Mouse (Mus musculus): ENCODE measurements at regions not wholly inside any gene's neighbourhood (a gene's known extent, or its start where the extent isn't known, plus 50 kb on each side); places are given as distances from the start of the nearest gene placed in this dataset.

- no peak for TF ChIP-seq POLR2A (IDR thresholded peaks at IDR 0.05; ENCODE audit: extremely low read depth, insufficient read depth, low read length)
- TF ChIP-seq CTCF (IDR thresholded peaks at IDR 0.05; ENCODE audit: extremely low read depth, insufficient read depth, low read length) = no peak
- H3K4me3 ChIP-seq (ENCODE audit: insufficient read depth, low read length) = no peak overlapping the region
- no peaks in the 10 kb centered on the region for H3K4me1 ChIP-seq (ENCODE audit: control insufficient read depth, insufficient read depth, low read length)
- H3K27ac ChIP-seq (ENCODE audit: insufficient read depth, low read length) = no peak overlapping the region
Measured at GRCm38 (mm10) chr12:59456175-59456851, 236.8 kb upstream of the Fbxo33 start.

GRCm38 (mm10) chr12:59415051-59415450 lies 195.5 kb upstream of the Fbxo33 start:
- TF ChIP-seq POLR2A (IDR thresholded peaks at IDR 0.05; ENCODE audit: extremely low read depth, insufficient read depth, low read length) (no peak), CTCF (IDR thresholded peaks at IDR 0.05; ENCODE audit: extremely low read depth, insufficient read depth, low read length) (no peak)
- Histone ChIP-seq H3K4me1 (ENCODE audit: control insufficient read depth, insufficient read depth, low read length) (peaks cover 2% of the 10 kb centered on the region; the same call in 1 of the 2 replicates), H3K4me3 (ENCODE audit: insufficient read depth, low read length) (no peak overlapping the region), H3K27ac (ENCODE audit: insufficient read depth, low read length) (peak overlapping the region; percentile 73)

- no peak for TF ChIP-seq POLR2A (IDR thresholded peaks at IDR 0.05; ENCODE audit: extremely low read depth, insufficient read depth, low read length)
- TF ChIP-seq CTCF (IDR thresholded peaks at IDR 0.05; ENCODE audit: extremely low read depth, insufficient read depth, low read length) = no peak
- Histone ChIP-seq H3K4me1 (ENCODE audit: control insufficient read depth, insufficient read depth, low read length) (peaks cover 2% of the 10 kb centered on the region; the same call in 1 of the 2 replicates), H3K4me3 (ENCODE audit: insufficient read depth, low read length) (no peak overlapping the region), H3K27ac (ENCODE audit: insufficient read depth, low read length) (no peak overlapping the region)
Measured at GRCm38 (mm10) chr12:59411491-59411890, 192.0 kb upstream of the Fbxo33 start.

- Histone ChIP-seq H3K4me3 (ENCODE audit: insufficient read depth, low read length) (no peak overlapping the region), H3K27ac (ENCODE audit: insufficient read depth, low read length) (no peak overlapping the region), H3K4me1 (ENCODE audit: control insufficient read depth, insufficient read depth, low read length) (no peaks in the 10 kb centered on the region)
- TF ChIP-seq CTCF (IDR thresholded peaks at IDR 0.05; ENCODE audit: extremely low read depth, insufficient read depth, low read length) = no peak
- TF ChIP-seq POLR2A (IDR thresholded peaks at IDR 0.05; ENCODE audit: extremely low read depth, insufficient read depth, low read length) = no peak
Measured at GRCm38 (mm10) chr12:59391103-59391502, 171.6 kb upstream of the Fbxo33 start.

- no peak overlapping the region for H3K27ac ChIP-seq (ENCODE audit: insufficient read depth, low read length)
- H3K4me3 ChIP-seq (ENCODE audit: insufficient read depth, low read length) = no peak overlapping the region
- no peaks in the 10 kb centered on the region for H3K4me1 ChIP-seq (ENCODE audit: control insufficient read depth, insufficient read depth, low read length)
- no peak for TF ChIP-seq POLR2A (IDR thresholded peaks at IDR 0.05; ENCODE audit: extremely low read depth, insufficient read depth, low read length)
- TF ChIP-seq CTCF (IDR thresholded peaks at IDR 0.05; ENCODE audit: extremely low read depth, insufficient read depth, low read length) = peak; percentile 38; the same call in 1 of the 2 replicates
Measured at GRCm38 (mm10) chr12:59382812-59383211, 163.3 kb upstream of the Fbxo33 start.

GRCm38 (mm10) chr12:59341586-59341985 lies 122.1 kb upstream of the Fbxo33 start:
- Histone ChIP-seq H3K4me3 (ENCODE audit: insufficient read depth, low read length) (no peak overlapping the region), H3K27ac (ENCODE audit: insufficient read depth, low read length) (no peak overlapping the region), H3K4me1 (ENCODE audit: control insufficient read depth, insufficient read depth, low read length) (no peaks in the 10 kb centered on the region)
- TF ChIP-seq POLR2A (IDR thresholded peaks at IDR 0.05; ENCODE audit: extremely low read depth, insufficient read depth, low read length) (no peak), CTCF (IDR thresholded peaks at IDR 0.05; ENCODE audit: extremely low read depth, insufficient read depth, low read length) (no peak)

GRCm38 (mm10) chr12:59330753-59331152 lies 111.2 kb upstream of the Fbxo33 start:
- TF ChIP-seq POLR2A (IDR thresholded peaks at IDR 0.05; ENCODE audit: extremely low read depth, insufficient read depth, low read length) (no peak), CTCF (IDR thresholded peaks at IDR 0.05; ENCODE audit: extremely low read depth, insufficient read depth, low read length) (no peak)
- H3K4me3 ChIP-seq (ENCODE audit: insufficient read depth, low read length) = no peak overlapping the region
- no peak overlapping the region for H3K27ac ChIP-seq (ENCODE audit: insufficient read depth, low read length)
- no peaks in the 10 kb centered on the region for H3K4me1 ChIP-seq (ENCODE audit: control insufficient read depth, insufficient read depth, low read length)

- Histone ChIP-seq H3K27ac (ENCODE audit: insufficient read depth, low read length) (no peak overlapping the region), H3K4me3 (ENCODE audit: insufficient read depth, low read length) (no peak overlapping the region), H3K4me1 (ENCODE audit: control insufficient read depth, insufficient read depth, low read length) (no peaks in the 10 kb centered on the region)
- TF ChIP-seq POLR2A (IDR thresholded peaks at IDR 0.05; ENCODE audit: extremely low read depth, insufficient read depth, low read length) (no peak), CTCF (IDR thresholded peaks at IDR 0.05; ENCODE audit: extremely low read depth, insufficient read depth, low read length) (no peak)
Measured at GRCm38 (mm10) chr12:59312703-59313102, 93.2 kb upstream of the Fbxo33 start.

GRCm38 (mm10) chr12:59307958-59308357 lies 88.4 kb upstream of the Fbxo33 start:
- no peak overlapping the region for H3K4me3 ChIP-seq (ENCODE audit: insufficient read depth, low read length)
- H3K27ac ChIP-seq (ENCODE audit: insufficient read depth, low read length) = no peak overlapping the region
- H3K4me1 ChIP-seq (ENCODE audit: control insufficient read depth, insufficient read depth, low read length) = no peaks in the 10 kb centered on the region
- TF ChIP-seq POLR2A (IDR thresholded peaks at IDR 0.05; ENCODE audit: extremely low read depth, insufficient read depth, low read length) = no peak
- no peak for TF ChIP-seq CTCF (IDR thresholded peaks at IDR 0.05; ENCODE audit: extremely low read depth, insufficient read depth, low read length)

GRCm38 (mm10) chr12:59304522-59304921 lies 85.0 kb upstream of the Fbxo33 start:
- H3K27ac ChIP-seq (ENCODE audit: insufficient read depth, low read length) = no peak overlapping the region
- no peak overlapping the region for H3K4me3 ChIP-seq (ENCODE audit: insufficient read depth, low read length)
- TF ChIP-seq CTCF (IDR thresholded peaks at IDR 0.05; ENCODE audit: extremely low read depth, insufficient read depth, low read length) (no peak), POLR2A (IDR thresholded peaks at IDR 0.05; ENCODE audit: extremely low read depth, insufficient read depth, low read length) (no peak)
- H3K4me1 ChIP-seq (ENCODE audit: control insufficient read depth, insufficient read depth, low read length) = no peaks in the 10 kb centered on the region
